Mouse (Mus musculus) intestine, postnatal 0 days (tissue): ENCODE data around the gene BC055324. TPM values are rescaled to one million over a fixed set of nuclear protein-coding genes. Genes with fewer than 3 reads are reported as not detected.

Source experiments
- ATAC-seq: fragments of 200-750 bp; cut with Nextera tagmentation; 2 replicates; pipeline ENCODE4 v1.8.0; 2017; ENCODE audit warnings: mild to moderate bottlenecking, moderate TSS enrichment, moderate library complexity
- H3K27ac ChIP-seq: fragments of 300-500 bp; sonication (generic); 2 replicates; pipeline ENCODE4 v1.5.1; 2014; ENCODE audit warnings: mild to moderate bottlenecking, low read depth, low read length, moderate library complexity
- H3K27me3 ChIP-seq: fragments of 300-500 bp; sonication (generic); replicated peaks from 2 replicates; pipeline ENCODE4 v1.6.1; 2014; ENCODE audit warnings: low read length, mixed read lengths; ENCODE audit not compliant: control insufficient read depth, insufficient read depth
- H3K36me3 ChIP-seq: fragments of 300-500 bp; sonication (generic); 2 replicates; pipeline ENCODE4 v1.6.1; 2014; ENCODE audit warnings: mild to moderate bottlenecking, moderate library complexity; ENCODE audit not compliant: control insufficient read depth, insufficient read depth
- H3K4me1 ChIP-seq: fragments of 300-500 bp; sonication (generic); replicated peaks from 2 replicates; pipeline ENCODE4 v1.6.1; 2014; ENCODE audit warnings: antibody characterized with exemption, low read length, mixed read lengths; ENCODE audit not compliant: control insufficient read depth, insufficient read depth
- H3K4me2 ChIP-seq: fragments of 300-500 bp; sonication (generic); replicated peaks from 2 replicates; pipeline ENCODE4 v1.6.1; 2014; ENCODE audit warnings: low read depth, mild to moderate bottlenecking, moderate library complexity
- H3K4me3 ChIP-seq: fragments of 300-500 bp; sonication (generic); 2 replicates; pipeline ENCODE4 v1.5.1; 2014; ENCODE audit warnings: low read depth, low read length
- H3K9ac ChIP-seq: fragments of 300-500 bp; sonication (generic); 2 replicates; pipeline ENCODE4 v1.6.1; 2014; ENCODE audit warnings: mild to moderate bottlenecking, low read depth, low read length
- H3K9me3 ChIP-seq: fragments of 300-500 bp; sonication (generic); 2 replicates; pipeline ENCODE4 v1.6.1; 2016; ENCODE audit warnings: mixed run types; ENCODE audit not compliant: control insufficient read depth
- CTCF ChIP-seq: sonication (generic); IDR thresholded peaks from 2 replicates; pipeline ENCODE4 v1.5.1; 2016; ENCODE audit warnings: low read depth, mild to moderate bottlenecking, control low read depth, antibody characterized with exemption, moderate library complexity
- whole genome bisulfite sequencing: fragments of 180-500 bp; shearing (Covaris S2); extraction: QIAGEN DNeasy Blood & Tissue Kit; methylation state at CpG from one replicate; pipeline ENCODE4 v1.1.7; 2014; 5-methylcytosine and 5-hydroxymethylcytosine counted together
- polyA plus RNA-seq: library from polyadenylated mRNA; unstranded; fragments of >200 nt; fragmentation: Nextera tagmentation; extraction: Ambion mirVana; gene quantifications from 2 replicates; pipeline ENCODE4 v1.2.1, GENCODE M21; 2015

Gene BC055324
- polyA plus RNA-seq, 1 experiment from 2014 or later, result 3.2 TPM

- H3K27me3 ChIP-seq, result no peaks in the 10 kb centered on the region
- no peak for TF ChIP-seq CTCF
- peak overlapping the region; percentile 91 for H3K4me3 ChIP-seq
- WGBS, result 2% methylated on average over 12 of the region's 12 CpGs
- no peaks in the 10 kb centered on the region for H3K9me3 ChIP-seq
- H3K9ac ChIP-seq, result peak overlapping the region; percentile 99
- peak; percentile 49 for ATAC-seq
- peaks cover 17% of the 10 kb centered on the region for H3K36me3 ChIP-seq
- H3K4me1 ChIP-seq, result no peaks in the 10 kb centered on the region
- peak overlapping the region; percentile 89 for H3K27ac ChIP-seq
- peak overlapping the region; percentile 82 for H3K4me2 ChIP-seq
These were observed 64.2 kb downstream of the BC055324 start for GRCm38 (mm10) chr1:163930458-163930794.

- Histone ChIP-seq H3K27ac (peak overlapping the region; percentile 89), H3K27me3 (no peaks in the 10 kb centered on the region), H3K36me3 (peaks cover 12% of the 10 kb centered on the region), H3K9me3 (no peaks in the 10 kb centered on the region), H3K4me2 (peak overlapping the region; percentile 82), H3K4me1 (no peaks in the 10 kb centered on the region), H3K4me3 (peak overlapping the region; percentile 91), H3K9ac (peak overlapping the region; percentile 99)
- 0 out of 2 replicates have a peak, but pooled peaks have one; percentile 6 for TF ChIP-seq CTCF
- ATAC-seq, result peak; percentile 92
- WGBS, result under 1% methylated on average over 77 of the region's 77 CpGs
These were observed 64.7 kb downstream of the BC055324 start for GRCm38 (mm10) chr1:163929636-163930457.

DNA sequence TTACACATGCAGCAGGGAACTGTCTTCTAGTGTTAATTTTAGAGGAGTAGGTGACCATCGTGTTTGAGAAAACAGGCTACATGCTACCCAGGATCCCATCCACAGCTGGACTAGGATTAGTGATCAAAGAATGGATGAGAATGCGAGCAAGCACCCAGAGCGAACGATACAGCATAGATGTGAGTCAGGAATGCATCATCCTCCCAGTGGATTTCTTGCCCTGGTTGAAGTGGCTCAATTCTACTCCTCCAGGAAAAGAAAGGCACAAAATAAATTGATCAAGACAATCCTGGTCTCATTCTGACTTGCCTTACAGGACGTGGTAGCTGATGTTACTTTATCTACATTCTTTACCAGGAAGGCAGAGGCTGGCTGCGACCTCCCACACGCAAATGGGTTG, 65.8 kb downstream of the BC055324 start, which contains the start of gene Scyl3:
Scyl3 (plus strand) TSS at position 255 of the 400 bp plus-strand sequence.
- H3K9ac ChIP-seq, result peak within 1 kb of the TSS; percentile 99
- no peaks in the 10 kb centered on the region for H3K27me3 ChIP-seq
- no peaks in the 10 kb centered on the region for H3K4me1 ChIP-seq
- peak within 1 kb of the TSS; percentile 91 for H3K4me3 ChIP-seq
- WGBS, result 72% methylated on average over 7 of the region's 7 CpGs
- peak within 1 kb of the TSS; percentile 82 for H3K4me2 ChIP-seq
- peaks cover 3% of the 10 kb centered on the region; the same call in 1 of the 2 replicates for H3K36me3 ChIP-seq
- TF ChIP-seq CTCF, result no peak
- H3K9me3 ChIP-seq, result no peaks in the 10 kb centered on the region
- no peak for ATAC-seq
- peak within 1 kb of the TSS; percentile 89 for H3K27ac ChIP-seq

GRCm38 (mm10) chr1:163924093-163924492, 70.5 kb downstream of the BC055324 start:
- H3K9me3 ChIP-seq, result no peaks in the 10 kb centered on the region
- 79% methylated on average over 8 of the region's 8 CpGs for WGBS

DNA sequence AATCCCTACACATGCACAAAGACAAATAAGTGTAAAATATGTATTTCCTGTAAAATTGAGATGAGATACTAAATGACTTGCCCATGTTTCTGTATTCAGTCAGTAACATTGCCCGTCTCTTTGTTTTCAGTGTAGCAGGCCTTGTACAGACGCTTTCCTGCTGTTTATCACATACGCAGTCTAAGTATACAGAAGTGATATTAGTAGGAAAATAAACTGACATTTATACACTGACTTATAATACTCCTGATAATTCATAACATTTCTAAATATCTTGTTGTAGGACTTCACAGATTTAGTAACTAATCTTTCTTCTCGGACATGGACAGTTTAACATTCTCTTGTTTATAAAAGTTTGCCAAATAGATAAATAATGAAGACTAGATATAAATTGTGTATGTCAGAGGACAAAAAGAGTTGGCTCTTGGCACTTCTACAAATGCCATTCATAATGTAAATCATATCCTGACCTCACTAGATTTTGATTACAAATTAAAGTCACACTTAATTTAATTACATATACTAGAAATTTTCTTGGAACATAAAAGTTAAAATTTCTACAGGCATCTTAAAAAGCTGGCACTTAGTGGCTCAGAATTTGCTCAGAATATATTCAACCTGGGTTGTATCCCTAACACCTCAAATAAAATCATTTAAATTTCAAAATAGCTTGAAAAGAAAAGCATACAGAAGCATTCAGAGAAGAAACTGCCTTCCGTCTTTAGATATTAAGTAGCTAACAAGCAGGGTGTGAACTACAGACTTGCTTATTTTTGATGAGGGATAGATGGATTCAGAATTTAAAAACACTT, 77.0 kb downstream of the BC055324 start:
- Histone ChIP-seq H3K27ac (no peak overlapping the region), H3K4me3 (no peak overlapping the region), H3K9me3 (no peaks in the 10 kb centered on the region), H3K27me3 (no peaks in the 10 kb centered on the region), H3K9ac (no peak overlapping the region), H3K4me1 (no peaks in the 10 kb centered on the region), H3K4me2 (no peak overlapping the region), H3K36me3 (no peaks in the 10 kb centered on the region)
- TF ChIP-seq CTCF, result no peak
- no peak for ATAC-seq
- WGBS, result 68% methylated on average over 5 of the region's 5 CpGs

More at GRCm38 (mm10) chr1:163924093-163924492, 70.5 kb downstream of the BC055324 start:
- Histone ChIP-seq H3K27me3 (no peaks in the 10 kb centered on the region), H3K36me3 (no peaks in the 10 kb centered on the region), H3K4me2 (no peak overlapping the region), H3K4me1 (no peaks in the 10 kb centered on the region), H3K9ac (no peak overlapping the region), H3K4me3 (no peak overlapping the region), H3K27ac (no peak overlapping the region)
- TF ChIP-seq CTCF, result no peak
- ATAC-seq, result no peak

DNA sequence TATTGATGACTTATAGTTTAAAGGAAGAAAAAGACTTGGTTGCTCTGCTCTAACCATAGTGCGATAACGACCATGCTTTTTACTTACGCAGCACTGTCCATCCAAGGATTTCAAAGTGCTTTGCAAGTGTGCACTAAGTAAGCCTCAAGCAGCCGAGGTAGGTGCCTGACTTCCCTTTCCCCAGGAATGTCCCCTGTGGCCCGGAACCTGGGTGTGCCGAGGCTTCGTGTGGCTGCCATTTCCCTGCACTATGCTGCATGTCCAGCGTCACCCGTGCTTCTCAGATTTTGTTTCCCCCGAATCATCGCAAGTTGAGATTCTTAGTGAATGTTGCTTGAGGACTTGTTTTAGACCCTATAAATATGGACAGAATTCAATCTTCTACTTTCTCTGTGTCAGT, 82.6 kb downstream of the BC055324 start:
- Histone ChIP-seq H3K4me1 (no peaks in the 10 kb centered on the region), H3K4me2 (no peak overlapping the region), H3K9me3 (no peaks in the 10 kb centered on the region), H3K4me3 (no peak overlapping the region), H3K27me3 (no peaks in the 10 kb centered on the region), H3K27ac (no peak overlapping the region), H3K36me3 (no peaks in the 10 kb centered on the region), H3K9ac (no peak overlapping the region)
- 89% methylated on average over 11 of the region's 11 CpGs for WGBS
- no peak for TF ChIP-seq CTCF
- no peak for ATAC-seq
